Mouse (Mus musculus): Measurements from ENCODE around the gene Sesn2. TPM values are rescaled to one million over a fixed set of nuclear protein-coding genes. Genes with fewer than 3 reads are reported as not detected.

The Sesn2 gene
- total and polyA plus RNA-seq, 3 experiments: 9.6 to 27.5 TPM; not detected in 1

DNA sequence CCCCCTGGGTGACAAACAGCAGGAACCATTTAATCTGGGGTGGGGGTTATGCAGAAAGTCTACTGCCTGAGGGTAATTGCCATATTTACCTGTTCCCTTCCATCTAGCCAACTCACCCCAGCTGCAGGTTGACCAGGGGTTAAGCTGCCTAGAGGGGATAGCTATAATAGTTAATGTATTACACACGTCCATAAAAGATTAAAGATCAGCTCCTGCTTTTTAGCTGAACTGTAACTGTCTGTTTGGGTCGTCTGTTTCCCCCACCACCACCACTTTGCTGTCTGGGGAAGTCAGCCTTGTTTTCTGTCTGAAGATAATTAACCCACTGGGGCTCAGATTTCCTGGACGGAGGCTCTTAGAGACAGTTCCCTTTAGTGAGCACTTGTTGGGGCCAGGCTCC, 40.4 kb downstream of the Sesn2 start:
- DNase-seq (ENCODE audit: low read depth, low spot score): no peak
- TF ChIP-seq GATA1 (IDR thresholded peaks at IDR 0.05; ENCODE audit: low read depth, low read length) (no peak), SMC3 (IDR thresholded peaks at IDR 0.05; ENCODE audit: low read depth, low read length) (no peak), ZNF384 (IDR thresholded peaks at IDR 0.05; ENCODE audit: low read depth, low read length) (no peak), USF2 (IDR thresholded peaks at IDR 0.05; ENCODE audit: borderline replicate concordance in 1 of 2, insufficient read depth in 1 of 2, low read depth in 1 of 2, low read length in 2 of 2) (no peak), MYC (IDR thresholded peaks at IDR 0.05; ENCODE audit: low read depth, low read length) (no peak), ZC3H11A (IDR thresholded peaks at IDR 0.05; ENCODE audit: low read depth, low read length) (no peak), ELF1 (IDR thresholded peaks at IDR 0.05; ENCODE audit: low read depth, low read length) (no peak), TCF12 (IDR thresholded peaks at IDR 0.05; ENCODE audit: low read depth, low read length) (no peak), RAD21 (IDR thresholded peaks at IDR 0.05; ENCODE audit: low read depth, low read length) (no peak), JUND (IDR thresholded peaks at IDR 0.05; ENCODE audit: low read depth, low read length) (no peak), EP300 (IDR thresholded peaks at IDR 0.05; ENCODE audit: low read depth in 1 of 2, low read length in 2 of 2) (no peak), MXI1 (IDR thresholded peaks at IDR 0.05; ENCODE audit: low read depth, low read length) (no peak), ZKSCAN1 (IDR thresholded peaks at IDR 0.05; ENCODE audit: low read depth, low read length) (no peak), BHLHE40 (IDR thresholded peaks at IDR 0.05; ENCODE audit: borderline replicate concordance, low read depth, low read length) (no peak), CTCF (IDR thresholded peaks at IDR 0.05 in 2 of 3, conservative IDR thresholded peaks at IDR 0.05 in 1 of 3; ENCODE audit: control insufficient read depth in 1 of 3, insufficient read depth in 1 of 3, low read depth in 2 of 3, low read length in 3 of 3, poor library complexity in 1 of 3, severe bottlenecking in 1 of 3) (no peak)

GRCm38 (mm10) chr4:132464255-132464613, 46.1 kb downstream of the Sesn2 start:
- peak overlapping the region; percentile 72 for H3K9ac ChIP-seq (ENCODE audit: control insufficient read depth, low read depth, low read length, poor library complexity, severe bottlenecking)
- H3K27me3 ChIP-seq (ENCODE audit: control insufficient read depth in 1 of 2, insufficient read depth in 2 of 2, low read length in 2 of 2): no peaks in the 10 kb centered on the region
- H3K4me3 ChIP-seq (ENCODE audit: control insufficient read depth in 1 of 2, insufficient read depth in 1 of 2, low read depth in 2 of 2, low read length in 2 of 2): peak overlapping the region; percentile 62 to 69
- H3K27ac ChIP-seq (ENCODE audit: control insufficient read depth, low read depth, low read length): peak overlapping the region; percentile 69
- peaks cover 0 to 9% of the 10 kb centered on the region in 2 experiments; a peak in 3 of 4 replicates for H3K4me1 ChIP-seq (ENCODE audit: control insufficient read depth in 1 of 2, insufficient read depth in 2 of 2, low read length in 2 of 2)
- H3K36me3 ChIP-seq (ENCODE audit: control insufficient read depth in 1 of 2, insufficient read depth in 2 of 2, low read length in 2 of 2): peaks cover 2 to 19% of the 10 kb centered on the region in 2 experiments; a peak in 3 of 4 replicates
- TF ChIP-seq ZC3H11A (IDR thresholded peaks at IDR 0.05; ENCODE audit: low read depth, low read length): peak; percentile 26; the same call in 1 of the 2 replicates
- no peak for TF ChIP-seq MAFK (IDR thresholded peaks at IDR 0.05; ENCODE audit: borderline replicate concordance, low read depth, low read length)
- no peak for TF ChIP-seq USF2 (IDR thresholded peaks at IDR 0.05; ENCODE audit: borderline replicate concordance in 1 of 2, insufficient read depth in 1 of 2, low read depth in 1 of 2, low read length in 2 of 2)
- no peak for TF ChIP-seq KAT2A (conservative IDR thresholded peaks at IDR 0.05; ENCODE audit: low read depth, low read length)
- no peak for TF ChIP-seq MYB (IDR thresholded peaks at IDR 0.05; ENCODE audit: low read depth, low read length)
- TF ChIP-seq ZNF384 (IDR thresholded peaks at IDR 0.05; ENCODE audit: low read depth, low read length): no peak
- TF ChIP-seq BHLHE40 (IDR thresholded peaks at IDR 0.05; ENCODE audit: borderline replicate concordance, low read depth, low read length): no peak
- no peak for TF ChIP-seq POLR2AphosphoS5 (IDR thresholded peaks at IDR 0.05; ENCODE audit: borderline replicate concordance, low read depth, low read length)
- no peak for TF ChIP-seq MEF2A (IDR thresholded peaks at IDR 0.05; ENCODE audit: extremely low read depth, insufficient replicate concordance, low read depth, low read length, poor library complexity, severe bottlenecking)
- TF ChIP-seq MYC (IDR thresholded peaks at IDR 0.05; ENCODE audit: low read depth, low read length): peak; percentile 59
- TF ChIP-seq SIN3A (IDR thresholded peaks at IDR 0.05; ENCODE audit: low read length): no peak
- no peak for DNase-seq (ENCODE audit: low read depth, low spot score)
- H3K9me3 ChIP-seq (replicated peaks; ENCODE audit: insufficient read depth, low read length): no peaks in the 10 kb centered on the region
- peaks cover 39% of the 10 kb centered on the region for H3K79me2 ChIP-seq (ENCODE audit: control insufficient read depth, insufficient read depth, low read length, poor library complexity)

More for the DNA sequence above, 40.4 kb downstream of the Sesn2 start:
- Histone ChIP-seq H3K27me3 (ENCODE audit: control insufficient read depth in 1 of 2, insufficient read depth in 2 of 2, low read length in 2 of 2) (no peaks in the 10 kb centered on the region), H3K79me2 (ENCODE audit: control insufficient read depth, insufficient read depth, low read length, poor library complexity) (no peaks in the 10 kb centered on the region), H3K9ac (ENCODE audit: control insufficient read depth, low read depth, low read length, poor library complexity, severe bottlenecking) (no peak overlapping the region), H3K4me3 (ENCODE audit: control insufficient read depth in 1 of 2, insufficient read depth in 1 of 2, low read depth in 2 of 2, low read length in 2 of 2) (no peak overlapping the region), H3K9me3 (replicated peaks; ENCODE audit: insufficient read depth, low read length) (no peaks in the 10 kb centered on the region), H3K27ac (ENCODE audit: control insufficient read depth, low read depth, low read length) (no peak overlapping the region), H3K36me3 (ENCODE audit: control insufficient read depth in 1 of 2, insufficient read depth in 2 of 2, low read length in 2 of 2) (peaks cover 0 to under 1% of the 10 kb centered on the region in 2 experiments; a peak in 1 of 4 replicates), H3K4me1 (ENCODE audit: control insufficient read depth in 1 of 2, insufficient read depth in 2 of 2, low read length in 2 of 2) (peaks cover 0 to 9% of the 10 kb centered on the region in 2 experiments; a peak in 2 of 4 replicates)
